Mouse (Mus musculus) kidney, postnatal 0 days (tissue): ENCODE measurements around the gene Mlph. TPM values are rescaled to one million over a fixed set of nuclear protein-coding genes. Genes with fewer than 3 reads are reported as not detected.

Source experiments
- ATAC-seq: fragments of 200-750 bp; cut with Nextera tagmentation; replicated peaks from 2 replicates; pipeline ENCODE4 v1.8.0; 2017; ENCODE audit warnings: low read depth, moderate number of reproducible peaks, moderate TSS enrichment, moderate library complexity; ENCODE audit not compliant: low FRiP score
- DNase-seq: peaks from one replicate; pipeline ENCODE4 v3.0.0-alpha.2; 2016; ENCODE audit warnings: low spot score
- H3K27ac ChIP-seq: fragments of 300-500 bp; sonication (generic); 2 replicates; pipeline ENCODE4 v1.5.1; 2014; ENCODE audit warnings: mild to moderate bottlenecking
- H3K27me3 ChIP-seq: fragments of 300-500 bp; sonication (generic); 2 replicates; pipeline ENCODE4 v1.6.1; 2014; ENCODE audit warnings: low read length, mixed read lengths; ENCODE audit not compliant: insufficient read depth
- H3K36me3 ChIP-seq: fragments of 300-500 bp; sonication (generic); 2 replicates; pipeline ENCODE4 v1.6.1; 2014; ENCODE audit warnings: low read length, mixed read lengths; ENCODE audit not compliant: insufficient read depth
- H3K4me1 ChIP-seq: fragments of 300-500 bp; sonication (generic); replicated peaks from 2 replicates; pipeline ENCODE4 v1.6.1; 2014; ENCODE audit warnings: antibody characterized with exemption, low read length, mixed read lengths; ENCODE audit not compliant: insufficient read depth
- H3K4me2 ChIP-seq: fragments of 300-500 bp; sonication (generic); 2 replicates; pipeline ENCODE4 v1.6.1; 2014; ENCODE audit warnings: mild to moderate bottlenecking, low read length, moderate library complexity, mixed read lengths
- H3K4me3 ChIP-seq: fragments of 300-500 bp; sonication (generic); replicated peaks from 2 replicates; pipeline ENCODE4 v1.5.1; 2014; ENCODE audit warnings: low read depth, low read length
- H3K9ac ChIP-seq: fragments of 300-500 bp; sonication (generic); 2 replicates; pipeline ENCODE4 v1.6.1; 2014; ENCODE audit warnings: low read depth, low read length
- H3K9me3 ChIP-seq: fragments of 300-500 bp; sonication (generic); replicated peaks from 2 replicates; pipeline ENCODE4 v1.6.1; 2016; ENCODE audit warnings: low read length, inconsistent platforms, mixed read lengths
- CTCF ChIP-seq: IDR thresholded peaks from 2 replicates; pipeline ENCODE4 v1.5.1; 2016; ENCODE audit warnings: antibody characterized with exemption, low read depth, mild to moderate bottlenecking, moderate library complexity
- WGBS: fragments of 180-500 bp; shearing (Covaris S2); extraction: QIAGEN DNeasy Blood & Tissue Kit; methylation state at CpG from one replicate; pipeline ENCODE4 v1.1.7; 2014; 5-methylcytosine and 5-hydroxymethylcytosine counted together
- polyA plus RNA-seq: library from polyadenylated mRNA; unstranded; fragments of >200 nt; fragmentation: Nextera tagmentation; extraction: Ambion mirVana; gene quantifications from 2 replicates; pipeline ENCODE4 v1.2.1, GENCODE M21; 2015

The Mlph gene
- polyA plus RNA-seq, 1 experiment from 2014 or later, result 0.34 TPM

DNA sequence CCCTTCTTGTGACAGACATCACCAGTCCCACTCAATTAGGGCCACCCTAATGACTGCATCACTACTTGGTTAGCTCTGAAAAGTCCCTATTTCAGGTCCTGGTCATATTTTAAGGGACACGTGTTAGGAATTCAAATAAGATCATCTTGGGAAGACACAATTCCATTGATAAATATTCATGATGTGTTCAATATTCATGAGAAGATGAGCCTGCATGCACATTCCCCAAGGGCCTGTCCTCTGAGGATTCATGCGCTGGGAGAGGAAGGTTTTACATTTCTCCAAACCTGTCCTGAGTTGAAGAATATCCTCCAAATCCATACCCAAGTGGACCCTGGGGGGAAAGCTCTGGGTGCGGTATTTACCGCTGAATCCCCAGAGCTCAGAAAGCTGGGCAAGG, 61.1 kb downstream of the Mlph start:
- Histone ChIP-seq H3K27me3 (no peaks in the 10 kb centered on the region), H3K4me3 (no peak overlapping the region), H3K4me1 (peaks cover 7% of the 10 kb centered on the region; the same call in 1 of the 2 replicates), H3K4me2 (no peak overlapping the region), H3K36me3 (no peaks in the 10 kb centered on the region), H3K9ac (no peak overlapping the region), H3K27ac (no peak overlapping the region), H3K9me3 (no peaks in the 10 kb centered on the region)
- DNase-seq (no peak), ATAC-seq (no peak)
- WGBS, result 95% methylated on average over 4 of the region's 4 CpGs
- TF ChIP-seq CTCF, result no peak

- TF ChIP-seq CTCF, result no peak
- no peak overlapping the region for H3K4me3 ChIP-seq
- H3K4me1 ChIP-seq, result no peaks in the 10 kb centered on the region
- no peaks in the 10 kb centered on the region for H3K9me3 ChIP-seq
- no peak overlapping the region for H3K4me2 ChIP-seq
- H3K27ac ChIP-seq, result no peak overlapping the region
- no peak overlapping the region for H3K9ac ChIP-seq
- WGBS, result 58% methylated on average over 10 of the region's 10 CpGs
- H3K27me3 ChIP-seq, result no peaks in the 10 kb centered on the region
- DNase-seq (peak; percentile 61), ATAC-seq (no peak)
- H3K36me3 ChIP-seq, result no peaks in the 10 kb centered on the region
These were observed 65.9 kb downstream of the Mlph start for GRCm38 (mm10) chr1:90980638-90981330.

DNA sequence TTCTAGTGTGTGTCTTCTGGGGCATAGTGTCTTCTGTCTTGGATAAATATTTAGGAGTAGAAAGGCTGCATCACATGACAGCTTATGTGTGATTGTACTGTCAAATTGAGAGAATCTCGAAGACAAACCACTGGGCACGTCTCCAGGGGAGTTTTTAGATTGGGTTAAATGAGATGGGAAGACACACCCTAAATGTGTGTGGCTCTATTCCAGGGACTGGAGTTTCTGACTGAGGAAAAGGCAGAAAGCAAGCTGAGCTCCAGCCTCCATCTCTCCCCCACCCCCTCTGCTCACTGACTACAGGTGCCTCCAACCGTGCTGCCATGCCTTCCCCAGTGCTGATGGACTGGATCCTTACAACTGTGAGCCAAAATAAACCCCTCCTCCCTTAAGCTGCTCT, 66.5 kb downstream of the Mlph start:
- H3K36me3 ChIP-seq, result no peaks in the 10 kb centered on the region

DNA sequence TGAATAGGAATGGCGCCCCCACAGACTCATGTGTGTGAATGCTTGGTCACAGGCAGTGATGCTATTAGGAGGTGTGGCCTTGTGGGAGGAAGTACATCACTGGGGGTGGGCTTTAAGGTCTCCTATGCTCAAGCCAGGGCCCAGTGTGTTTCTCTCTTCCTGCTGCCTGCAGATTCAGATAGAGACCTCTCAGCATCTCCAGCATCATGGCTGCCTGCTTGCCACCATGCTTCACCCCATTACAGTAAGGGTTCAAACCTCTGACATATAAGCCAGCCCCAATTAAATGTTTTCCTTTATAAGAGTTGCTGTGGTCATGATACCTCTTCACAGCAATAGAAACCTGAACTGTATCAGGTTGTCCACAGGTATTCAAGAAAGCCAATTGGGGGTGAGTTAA, 81.0 kb downstream of the Mlph start:
- Histone ChIP-seq H3K9me3 (no peaks in the 10 kb centered on the region), H3K27me3 (no peaks in the 10 kb centered on the region), H3K4me1 (peaks cover 9% of the 10 kb centered on the region; the same call in 1 of the 2 replicates), H3K4me3 (no peak overlapping the region), H3K9ac (no peak overlapping the region), H3K27ac (no peak overlapping the region), H3K4me2 (no peak overlapping the region), H3K36me3 (no peaks in the 10 kb centered on the region)
- no peak for TF ChIP-seq CTCF
- ATAC-seq, result no peak
- no peak for DNase-seq
- 92% methylated on average over 1 of the region's 1 CpGs for WGBS

More for the DNA sequence above, 66.5 kb downstream of the Mlph start:
- Histone ChIP-seq H3K4me1 (no peaks in the 10 kb centered on the region), H3K27ac (no peak overlapping the region), H3K27me3 (no peaks in the 10 kb centered on the region), H3K4me3 (no peak overlapping the region), H3K9me3 (no peaks in the 10 kb centered on the region), H3K9ac (no peak overlapping the region), H3K4me2 (no peak overlapping the region)
- ATAC-seq, result no peak
- DNase-seq, result no peak
- TF ChIP-seq CTCF, result no peak
- WGBS, result 64% methylated on average over 3 of the region's 3 CpGs

DNA sequence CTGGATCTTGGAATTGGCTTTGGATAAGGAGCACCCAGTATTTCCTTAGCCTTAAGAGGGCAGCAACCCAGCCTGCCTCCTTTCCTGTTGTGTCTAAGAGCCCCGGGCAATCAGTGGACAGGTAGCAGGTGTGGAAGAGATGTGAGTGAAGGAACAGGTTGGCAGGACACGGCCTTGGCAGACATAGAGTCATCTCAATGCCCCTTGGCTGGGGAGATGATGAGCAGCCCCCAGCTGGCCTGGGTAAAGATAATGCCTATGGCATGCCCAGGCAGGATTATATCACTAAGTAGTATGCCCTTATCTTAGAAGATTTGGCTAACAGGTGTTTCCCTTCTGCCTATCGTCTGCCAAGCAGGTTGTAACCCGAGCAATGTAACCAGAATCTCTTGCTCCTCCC, 82.3 kb downstream of the Mlph start:
- ATAC-seq, result no peak
- H3K27me3 ChIP-seq, result no peaks in the 10 kb centered on the region
- H3K4me3 ChIP-seq, result no peak overlapping the region
- H3K27ac ChIP-seq, result no peak overlapping the region
- 59% methylated on average over 4 of the region's 4 CpGs for WGBS
- DNase-seq, result no peak
- no peaks in the 10 kb centered on the region for H3K36me3 ChIP-seq
- no peak overlapping the region for H3K4me2 ChIP-seq
- H3K4me1 ChIP-seq, result peaks cover 9% of the 10 kb centered on the region; the same call in 1 of the 2 replicates
- TF ChIP-seq CTCF, result no peak
- H3K9ac ChIP-seq, result no peak overlapping the region
- H3K9me3 ChIP-seq, result no peaks in the 10 kb centered on the region

DNA sequence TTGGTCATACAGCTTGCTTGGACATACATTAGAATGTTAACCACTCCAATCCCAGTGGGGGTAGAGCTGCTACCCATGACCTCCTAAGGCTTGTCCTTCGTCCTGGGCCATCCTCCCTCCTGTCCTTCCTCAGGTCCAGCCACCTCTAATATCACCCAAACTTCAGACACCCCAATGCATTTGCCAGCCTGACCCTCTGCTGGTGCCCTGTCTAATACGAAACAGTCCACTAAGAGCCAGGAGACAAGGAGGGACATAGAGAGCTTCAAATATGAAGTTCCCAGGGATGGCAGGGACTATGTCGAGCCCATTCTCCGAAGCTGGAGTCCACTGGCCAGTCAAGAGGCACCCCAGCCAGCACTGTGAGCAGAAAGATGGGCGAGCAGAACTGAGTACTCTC, 82.8 kb downstream of the Mlph start:
- no peaks in the 10 kb centered on the region for H3K27me3 ChIP-seq
- H3K9me3 ChIP-seq, result no peaks in the 10 kb centered on the region
- ATAC-seq (no peak), DNase-seq (no peak)
- H3K4me1 ChIP-seq, result peaks cover 9% of the 10 kb centered on the region; the same call in 1 of the 2 replicates
- no peak overlapping the region for H3K4me3 ChIP-seq
- TF ChIP-seq CTCF, result no peak
- no peak overlapping the region for H3K27ac ChIP-seq
- H3K4me2 ChIP-seq, result no peak overlapping the region
- 84% methylated on average over 5 of the region's 5 CpGs for WGBS
- H3K9ac ChIP-seq, result no peak overlapping the region
- H3K36me3 ChIP-seq, result no peaks in the 10 kb centered on the region
